19 mouse cellular contexts compared by ENCODE assay signal in the genomic region with DNA sequence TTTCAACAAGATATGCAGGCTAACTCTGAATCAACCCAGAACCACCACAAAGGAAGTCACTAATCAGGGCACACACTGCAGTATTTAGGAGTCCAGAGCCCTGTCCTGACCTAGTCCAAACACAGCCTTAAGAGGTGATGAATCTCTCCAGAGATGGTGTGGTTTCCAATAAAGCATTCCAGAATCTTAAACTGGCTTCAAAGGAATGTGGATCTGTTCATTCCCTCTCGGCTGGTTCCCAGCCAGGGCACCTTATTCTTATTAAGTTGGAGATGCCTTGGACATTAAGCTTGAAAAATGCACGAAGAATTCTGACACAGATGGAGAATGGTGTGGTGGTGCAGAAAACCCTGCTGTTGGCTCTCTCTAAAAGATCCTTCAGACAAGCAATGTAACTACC.
"Had no signal": no experiment of that assay in that cellular context is flagged by ENCODE, and none has a peak within 500 bp of the region (broad histone marks: within the 10 kb centered on the region; RNA-seq: fewer than 3 reads in every experiment).

No protein-coding gene starts in this region.

- H3K36me3 ChIP-seq: lung, embryonic 15.5 days; midbrain, embryonic 13.5 days; midbrain, embryonic 15.5 days; neural tube, embryonic 13.5 days; neural tube, embryonic 15.5 days had no signal

- H3K4me3 ChIP-seq: lung, embryonic 15.5 days; megakaryocyte, embryonic 14.5 days; midbrain, embryonic 13.5 days; midbrain, embryonic 15.5 days; myocyte; neural tube, embryonic 13.5 days; neural tube, embryonic 15.5 days had no signal

- DNase-seq: lung, adult 2 months; lung, postnatal 14 days; lung, postnatal 36 days; retina, postnatal 1 day; right cerebral cortex, adult 18-20 months; right cerebral cortex, postnatal 25 days; right cerebral cortex, postnatal 4 days; spleen, adult 18-20 months; thymus, adult 18-20 months; thymus, postnatal 14 days; thymus, postnatal 36 days had no signal

- H3K9me3 ChIP-seq: lung, embryonic 15.5 days; midbrain, embryonic 13.5 days; midbrain, embryonic 15.5 days had no signal

- H3K27ac ChIP-seq: lung, embryonic 15.5 days; macrophage; midbrain, embryonic 13.5 days; midbrain, embryonic 15.5 days; neural tube, embryonic 13.5 days; neural tube, embryonic 15.5 days had no signal

- H3K27me3 ChIP-seq: lung, embryonic 15.5 days; megakaryocyte, embryonic 14.5 days; midbrain, embryonic 13.5 days; midbrain, embryonic 15.5 days; neural tube, embryonic 13.5 days; neural tube, embryonic 15.5 days had no signal

- H3K4me1 ChIP-seq: lung, embryonic 15.5 days; megakaryocyte, embryonic 14.5 days; midbrain, embryonic 13.5 days; midbrain, embryonic 15.5 days; neural tube, embryonic 13.5 days; neural tube, embryonic 15.5 days had no signal
